Mouse (Mus musculus) lung, adult 2 months (tissue): ENCODE measurements around the gene Cryaa.

Source experiments
- CTCF ChIP-seq: fragments of 200-500 bp; IDR thresholded peaks from 2 replicates; pipeline ENCODE4 v1.5.1; 2011; ENCODE audit warnings: mild to moderate bottlenecking, low read length, control low read depth; ENCODE audit not compliant: insufficient read depth
- POLR2A ChIP-seq: fragments of 200-500 bp; IDR thresholded peaks from 2 replicates; pipeline ENCODE4 v1.6.1; 2011; ENCODE audit warnings: low read depth, mild to moderate bottlenecking, control low read depth, low read length, borderline replicate concordance; ENCODE audit errors: extremely low read depth

DNA sequence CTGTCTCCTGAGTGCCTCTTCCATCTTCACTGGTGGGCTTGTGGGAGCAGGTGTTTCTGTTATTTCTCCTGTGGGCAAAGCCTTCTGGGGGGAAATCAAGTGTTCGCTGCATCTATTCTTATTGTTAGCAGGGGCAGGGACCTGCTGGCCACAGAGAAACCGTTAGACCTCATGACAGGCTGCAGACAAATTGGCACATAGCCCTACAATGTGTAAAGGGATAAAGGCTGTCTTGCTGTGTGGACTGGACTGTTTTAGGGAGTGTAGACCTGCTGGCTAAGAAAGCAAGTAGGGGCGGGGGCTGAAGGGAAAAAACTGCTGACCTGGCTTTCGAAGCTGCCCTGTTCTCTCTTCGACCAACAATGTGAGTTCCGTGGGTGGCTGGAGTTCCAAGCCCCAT is 44.0 kb downstream of the Cryaa start:
- no peak for TF ChIP-seq CTCF
- no peak for TF ChIP-seq POLR2A
